Mouse (Mus musculus) CD8-positive naive resting alpha-beta T cell, adult 2 months (primary cell): ENCODE results near the gene Ror2.
"Not testable (repeated sequence)": the region's sequence is repeated elsewhere in the genome, so short reads cannot be mapped to it uniquely, and the experiment has no call there.

Experiments
- DNase-seq, 2 experiments: peaks; one replicate each; pipeline ENCODE4 v3.0.0; 2022; ENCODE audit warnings: low read depth in 2 of 2, low spot score in 2 of 2

The Ror2 gene

DNA sequence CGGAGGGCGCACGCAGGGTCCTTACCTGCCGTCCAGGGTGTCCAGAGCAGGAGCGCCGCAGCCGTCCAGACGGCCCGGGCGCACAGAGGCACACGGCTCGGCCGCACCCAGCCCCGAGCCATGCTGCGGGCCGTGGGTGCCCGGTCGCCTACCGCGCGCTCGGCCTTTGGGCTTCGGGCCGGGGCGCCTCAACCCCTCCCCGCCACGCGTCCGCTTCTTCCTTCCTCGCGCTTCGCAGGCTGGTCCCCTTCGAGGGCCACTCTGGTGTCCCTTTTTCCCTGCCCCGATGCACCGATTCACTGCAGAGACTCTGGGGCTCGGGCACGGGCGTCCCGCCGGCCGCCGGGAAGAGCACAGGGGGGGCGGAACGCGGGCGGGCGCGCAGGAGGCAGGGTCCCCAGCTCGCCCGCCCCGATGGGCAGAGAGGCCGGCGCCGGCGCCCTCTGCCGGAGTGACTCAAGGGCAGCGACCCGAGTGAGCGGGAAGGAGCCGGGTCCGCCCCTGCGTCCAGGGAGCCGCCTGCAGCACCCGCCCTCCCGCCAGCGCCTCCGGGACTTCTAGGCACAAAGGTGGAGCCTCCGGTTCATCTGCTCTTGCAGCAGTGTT lies at the start of gene Ror2:
Ror2 (minus strand) TSS at position 369 of the 606 bp plus-strand sequence.
- DNase-seq: no peak

GRCm38 (mm10) chr13:53333769-53334168 lies 47.8 kb upstream of the Ror2 start:
- DNase-seq: no peak

DNA sequence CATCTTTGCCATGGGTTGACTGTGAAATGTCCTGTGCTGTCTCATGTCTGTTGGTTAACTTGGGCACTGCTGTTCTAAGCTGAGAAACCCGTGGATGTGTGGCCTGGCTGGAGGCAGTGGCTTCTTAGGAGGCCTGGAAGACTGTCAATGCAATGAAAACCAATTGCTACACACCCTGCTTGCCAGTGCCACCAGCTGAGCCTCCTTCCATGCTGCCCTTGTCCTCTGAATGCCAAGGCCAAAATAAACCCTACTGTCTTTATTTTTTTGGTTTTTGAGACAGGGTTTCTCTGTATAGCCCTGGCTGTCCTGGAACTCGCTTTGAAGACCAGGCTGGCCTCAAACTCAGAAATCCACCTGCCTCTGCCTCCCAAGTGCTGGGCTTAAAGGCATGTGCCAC lies 44.3 kb upstream of the Ror2 start:
- DNase-seq: no peak

- no peak for DNase-seq
These were observed 39.6 kb upstream of the Ror2 start for GRCm38 (mm10) chr13:53325531-53325930.

- DNase-seq: no peak
These were observed 37.7 kb upstream of the Ror2 start for GRCm38 (mm10) chr13:53323661-53324060.

GRCm38 (mm10) chr13:53320899-53321298 lies 35.0 kb upstream of the Ror2 start:
- DNase-seq: no peak

GRCm38 (mm10) chr13:53316515-53317295 lies 30.8 kb upstream of the Ror2 start:
- no peak for DNase-seq

GRCm38 (mm10) chr13:53315757-53316156 lies 29.8 kb upstream of the Ror2 start:
- not testable (repeated sequence) for DNase-seq

- no peak for DNase-seq
These were observed 24.5 kb upstream of the Ror2 start for GRCm38 (mm10) chr13:53310442-53310841.

- DNase-seq: no peak
These were observed 23.8 kb upstream of the Ror2 start for GRCm38 (mm10) chr13:53309661-53310160.

- no peak for DNase-seq
These were observed 23.2 kb upstream of the Ror2 start for GRCm38 (mm10) chr13:53309148-53309547.

- no peak for DNase-seq
These were observed 20.9 kb upstream of the Ror2 start for GRCm38 (mm10) chr13:53306836-53307235.

DNA sequence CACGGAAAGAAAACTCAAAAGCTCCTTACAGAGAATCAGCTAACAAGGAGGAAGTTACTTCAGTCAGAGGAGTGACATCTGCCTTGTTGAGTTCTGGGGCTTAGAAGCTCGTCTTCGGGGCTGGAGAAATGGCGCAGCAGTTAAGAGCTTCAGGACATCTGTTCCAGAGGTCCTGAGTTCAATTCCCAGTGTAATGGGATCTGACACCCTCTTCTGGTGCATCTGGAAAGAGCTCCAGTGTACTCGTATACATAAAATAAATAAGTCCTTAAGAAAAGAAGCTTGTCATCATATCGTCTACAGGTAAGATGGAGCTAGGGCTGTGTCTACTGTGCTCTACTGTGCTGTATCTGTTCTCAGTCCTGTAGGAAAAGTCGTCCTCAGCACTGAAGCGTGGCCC lies 19.3 kb upstream of the Ror2 start:
- no peak for DNase-seq

DNA sequence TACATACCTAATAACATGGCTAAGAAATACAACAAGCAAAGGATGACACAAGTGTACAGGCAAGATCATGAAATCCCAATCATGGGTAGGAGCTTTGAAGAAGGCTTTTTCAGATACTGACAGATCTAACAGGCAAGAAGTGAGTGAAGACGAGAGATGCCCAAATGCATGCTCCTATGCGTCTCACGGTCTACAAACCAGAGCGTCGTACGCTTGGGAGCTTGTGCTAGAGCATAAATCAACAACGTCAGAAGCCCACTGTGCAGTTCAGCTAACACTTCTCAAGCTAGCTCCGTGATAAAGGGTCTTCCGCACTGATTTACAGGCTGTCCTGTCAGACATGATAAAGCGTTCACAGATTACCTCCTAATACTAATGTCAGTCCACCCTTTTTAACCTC lies 16.8 kb upstream of the Ror2 start:
- DNase-seq: no peak

DNA sequence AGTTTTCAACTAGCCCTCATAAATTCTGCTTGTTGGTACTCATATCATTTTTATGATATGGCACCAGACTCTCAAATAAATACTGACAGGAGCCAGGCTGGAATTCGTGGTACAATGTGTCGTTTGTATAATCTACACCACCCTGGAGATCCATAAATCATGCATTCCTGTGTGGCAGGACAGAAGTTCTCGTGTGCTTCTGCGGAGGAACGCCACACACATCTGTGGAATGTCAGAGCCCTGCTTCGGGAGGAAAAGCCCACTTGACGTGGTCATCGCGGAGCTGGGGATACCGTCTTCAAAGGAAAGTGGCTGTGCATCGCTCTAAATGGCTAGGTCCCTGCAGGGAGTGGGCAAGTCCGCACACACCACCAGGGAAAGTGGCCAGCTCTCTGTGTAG lies 7.1 kb upstream of the Ror2 start:
- DNase-seq: no peak

- no peak for DNase-seq
These were observed 6.3 kb upstream of the Ror2 start for GRCm38 (mm10) chr13:53292244-53292643.

DNA sequence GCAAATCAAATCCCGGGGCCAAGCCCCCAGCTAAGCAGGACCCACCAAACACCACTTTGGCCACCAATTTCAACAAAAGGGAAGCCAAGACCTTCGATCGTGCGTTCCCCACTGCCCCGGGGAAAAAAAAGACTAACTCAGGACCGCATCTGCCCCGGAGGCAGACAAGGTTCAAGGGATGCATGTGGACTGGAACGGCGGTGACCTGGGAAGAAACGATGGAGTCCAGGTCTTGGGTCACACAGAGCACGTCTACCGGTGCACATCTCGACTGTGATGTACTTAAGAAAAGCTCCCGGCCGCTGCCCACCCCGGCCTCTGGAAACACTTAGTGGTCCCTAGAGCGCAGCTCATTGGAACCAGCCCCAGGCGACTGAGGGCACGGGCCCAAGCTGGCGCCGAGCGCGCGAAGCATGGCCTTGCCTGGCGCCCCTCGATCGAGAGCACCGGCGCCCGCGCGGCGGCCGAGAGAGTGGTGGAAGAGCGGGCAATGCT lies 616 bp downstream of the Ror2 start:
- DNase-seq: no peak

- DNase-seq: no peak
These were observed 1.2 kb downstream of the Ror2 start for GRCm38 (mm10) chr13:53284740-53285191.

DNA sequence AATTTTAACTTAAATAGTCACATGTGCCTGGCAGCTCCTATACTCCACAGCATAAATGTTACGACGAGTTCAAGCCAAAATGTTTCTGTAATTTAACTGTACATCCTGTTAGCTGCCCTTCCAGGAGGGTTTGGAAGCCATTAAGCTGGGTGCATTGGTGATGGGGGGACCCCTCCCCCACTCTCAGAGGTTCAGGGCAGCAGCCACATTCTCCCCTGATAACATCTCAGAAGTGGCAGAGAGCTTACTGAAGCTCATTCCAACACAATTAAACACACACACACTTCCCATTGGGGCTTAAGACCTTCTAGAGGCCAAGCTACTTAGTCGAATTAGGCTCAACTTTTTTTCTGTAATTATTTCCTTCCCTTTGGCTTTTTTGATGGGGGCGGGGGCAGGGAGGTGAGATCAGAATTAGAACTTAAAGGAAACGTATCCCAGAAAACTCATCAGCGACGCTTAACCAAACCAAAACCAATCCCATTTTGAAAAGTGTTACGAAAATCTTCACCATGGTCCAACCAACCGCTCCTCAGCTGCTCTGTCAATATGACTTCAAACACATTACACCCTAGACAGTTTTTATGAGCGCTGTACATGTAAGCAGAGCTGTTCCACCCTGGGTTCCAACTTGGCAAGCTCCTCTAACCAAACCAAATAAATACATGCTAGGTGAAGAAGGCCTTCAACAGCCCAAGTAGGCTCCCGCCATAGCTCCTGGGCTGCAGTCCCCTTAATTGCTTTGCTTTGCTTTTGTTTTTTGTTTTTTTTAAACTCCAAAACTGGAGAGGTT lies 4.1 kb downstream of the Ror2 start:
- DNase-seq: no peak

GRCm38 (mm10) chr13:53278908-53279307 lies 7.0 kb downstream of the Ror2 start:
- no peak for DNase-seq

GRCm38 (mm10) chr13:53276381-53276780 lies 9.5 kb downstream of the Ror2 start:
- no peak for DNase-seq

DNA sequence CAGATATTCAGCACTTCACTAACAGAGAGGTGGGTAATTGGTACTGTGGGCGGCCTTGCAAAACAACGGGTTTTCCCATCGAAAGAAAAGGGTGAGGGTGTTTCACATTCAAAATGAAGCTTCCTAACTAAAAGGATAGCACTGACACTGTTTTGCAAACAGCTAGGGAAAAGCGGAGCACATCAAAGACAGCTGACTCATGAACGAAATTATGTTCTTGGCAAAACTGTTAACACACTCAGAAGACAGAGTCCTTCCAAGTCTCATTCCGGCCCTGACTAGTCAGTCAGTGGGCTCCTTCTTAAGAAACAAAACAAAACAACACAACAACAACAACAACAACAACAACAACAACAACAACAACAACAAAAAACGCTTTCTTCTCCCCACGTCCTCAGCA lies 10.1 kb downstream of the Ror2 start:
- DNase-seq: no peak
